Mouse (Mus musculus) spleen, postnatal 4 days (tissue): ENCODE results near the gene Sema3f.

Source experiments
- DNase-seq, 2 experiments: peaks; one replicate each; pipeline ENCODE4 v3.0.0; 2022; ENCODE audit warnings: low spot score in 2 of 2

Gene Sema3f

GRCm38 (mm10) chr9:107709697-107710483 is at the start of gene Sema3f:
Gene Sema3f, minus strand, starts transcription at chr9:107710475.
- peak; percentile 67 to 83 for DNase-seq

GRCm38 (mm10) chr9:107759593-107759992 is 49.3 kb upstream of the Sema3f start:
- no peak for DNase-seq

GRCm38 (mm10) chr9:107750378-107750777 is 40.1 kb upstream of the Sema3f start:
- DNase-seq = no peak

- no peak for DNase-seq
These were observed 37.8 kb upstream of the Sema3f start for GRCm38 (mm10) chr9:107748063-107748462.

GRCm38 (mm10) chr9:107747310-107747709 is 37.0 kb upstream of the Sema3f start:
- DNase-seq = no peak

DNA sequence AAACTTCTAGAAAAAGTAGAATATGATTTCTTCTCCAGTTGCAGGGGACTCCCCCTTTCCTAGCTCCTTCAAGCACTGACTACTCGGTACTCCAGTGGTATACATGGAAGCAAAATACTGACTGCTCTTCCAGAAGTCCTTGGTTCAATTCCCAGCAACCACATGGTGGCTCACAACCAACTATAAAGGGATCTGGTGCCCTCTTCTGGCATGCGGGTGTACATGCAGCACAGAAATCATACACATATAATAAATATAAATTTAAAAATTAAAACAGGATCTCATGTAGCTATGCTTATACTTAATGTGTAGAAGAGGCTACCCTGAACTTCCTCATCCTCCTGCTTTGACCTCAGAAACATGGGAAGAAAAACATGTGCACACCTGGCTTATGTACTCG is 36.4 kb upstream of the Sema3f start:
- no peak for DNase-seq

- no peak for DNase-seq
These were observed 33.8 kb upstream of the Sema3f start for GRCm38 (mm10) chr9:107744061-107744460.

DNA sequence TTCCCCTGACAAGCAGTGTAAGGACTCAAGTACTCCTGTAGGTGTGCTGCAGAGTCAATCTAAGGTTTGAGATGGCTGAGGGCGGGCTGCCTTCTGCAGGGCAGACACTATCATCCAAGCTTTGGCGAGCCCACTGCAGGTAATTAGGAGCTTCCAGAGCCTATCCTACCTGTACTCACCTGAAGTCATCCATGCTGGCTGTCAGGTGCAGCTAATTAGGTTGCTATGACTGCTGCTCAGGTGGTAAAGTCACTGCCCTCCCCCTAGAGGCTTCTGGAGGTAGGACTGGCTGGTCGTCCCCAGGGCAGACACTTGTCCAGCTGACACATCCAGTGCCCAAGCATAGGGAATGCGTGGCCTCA is 28.5 kb upstream of the Sema3f start:
- peak; percentile 32 to 76 for DNase-seq

DNA sequence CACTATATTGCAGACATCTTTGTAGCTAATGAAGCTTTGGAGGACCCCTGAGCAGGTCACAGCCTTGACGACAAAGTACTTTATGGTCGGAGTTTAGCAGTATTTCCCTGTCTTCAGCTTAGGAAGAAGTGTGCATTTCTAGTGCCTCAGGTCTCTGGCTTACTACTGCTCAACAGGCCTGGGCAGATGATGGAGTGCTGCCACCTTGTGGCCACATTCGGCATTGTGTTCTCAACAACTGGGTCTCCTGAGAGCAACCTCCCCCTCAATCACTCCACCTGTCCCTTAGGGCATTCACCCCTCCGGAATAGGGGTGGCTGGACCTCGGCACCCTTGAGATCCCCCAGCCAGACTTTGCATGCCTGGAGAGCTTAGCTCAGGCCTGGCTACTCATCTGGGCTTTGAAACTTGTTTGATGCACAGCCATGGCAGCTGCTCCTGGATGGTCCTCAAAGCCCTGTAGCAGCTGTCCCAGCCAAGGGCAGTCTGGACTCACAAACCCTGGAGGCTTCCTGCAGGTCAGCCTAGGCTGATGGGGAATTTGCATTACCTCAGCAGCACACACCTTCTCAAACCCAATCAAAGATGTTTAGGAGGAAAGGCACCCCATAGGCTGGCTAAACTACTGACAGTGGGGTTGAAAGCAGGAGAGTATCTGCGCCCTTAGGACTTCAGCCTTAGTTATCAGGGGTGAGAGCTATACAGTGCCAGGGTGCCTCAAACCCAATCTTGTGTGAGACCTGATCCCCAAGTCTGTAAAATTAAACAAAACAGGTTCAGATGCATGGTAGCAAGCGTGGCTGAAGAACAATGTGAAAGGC is 28.0 kb upstream of the Sema3f start:
- peak; percentile 80 to 93 for DNase-seq

GRCm38 (mm10) chr9:107736185-107736485 is 25.9 kb upstream of the Sema3f start:
- no peak for DNase-seq

DNA sequence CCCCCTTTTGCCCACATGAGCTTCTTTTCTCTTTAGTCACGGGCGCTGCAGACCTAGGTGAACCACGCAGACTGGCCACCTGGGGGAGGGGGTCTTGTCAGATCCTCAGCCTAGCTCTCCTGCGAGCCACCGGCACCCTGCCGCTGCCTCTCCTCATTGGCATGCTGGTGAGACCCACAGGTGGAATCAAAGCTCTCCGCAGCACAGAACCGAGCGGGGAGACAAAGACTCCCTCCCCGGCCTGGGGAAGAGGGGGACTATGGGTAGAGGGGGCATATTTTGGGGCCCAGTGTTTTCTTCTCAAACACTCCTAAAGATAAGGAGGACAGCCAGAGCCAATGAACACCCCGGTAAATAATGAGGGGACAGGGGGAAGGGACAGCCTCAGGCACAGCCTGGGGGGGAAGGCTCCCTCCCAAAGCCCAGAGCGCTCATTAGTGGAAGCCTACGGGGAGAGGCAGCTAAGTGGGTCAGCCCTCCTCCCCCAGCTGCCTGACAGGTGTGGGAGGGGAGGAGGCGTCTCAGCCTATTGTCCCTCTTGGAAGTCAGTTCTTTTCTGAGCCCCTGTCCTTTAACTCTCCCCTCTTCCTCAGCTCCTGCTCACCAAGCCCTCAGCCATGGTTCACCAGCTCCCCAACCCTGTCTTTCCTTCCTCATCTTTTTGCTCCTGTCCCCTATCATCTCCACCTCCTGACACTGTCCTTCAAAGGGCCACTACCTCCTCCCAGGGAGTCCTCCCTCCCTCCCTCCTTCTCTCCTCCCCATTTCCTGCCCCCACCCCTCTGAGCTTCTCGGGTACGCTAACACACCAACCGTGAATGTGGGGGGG is 25.3 kb upstream of the Sema3f start:
- no peak for DNase-seq

DNA sequence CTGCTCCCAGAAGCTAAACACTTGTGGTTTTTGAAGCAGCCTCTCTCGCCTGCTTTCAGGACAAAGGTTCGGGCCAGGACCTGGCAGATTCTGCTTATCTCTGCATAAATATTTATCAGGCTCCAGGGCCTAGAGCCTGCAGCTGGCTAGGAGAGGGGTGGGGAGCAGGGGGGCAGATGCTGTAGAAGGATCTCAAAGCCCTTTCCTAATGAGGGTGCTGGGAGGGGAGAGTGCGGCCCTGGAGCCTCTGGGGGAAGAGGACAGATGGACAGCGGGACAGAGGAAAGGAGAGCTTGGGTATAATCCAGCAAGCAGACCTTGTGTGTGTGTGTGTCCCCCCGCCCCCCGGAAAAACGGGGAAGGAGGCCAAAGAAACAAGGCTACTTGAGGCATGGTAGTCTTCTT is 24.3 kb upstream of the Sema3f start:
- no peak for DNase-seq

- DNase-seq = no peak
These were observed 19.4 kb upstream of the Sema3f start for GRCm38 (mm10) chr9:107729709-107730108.

DNA sequence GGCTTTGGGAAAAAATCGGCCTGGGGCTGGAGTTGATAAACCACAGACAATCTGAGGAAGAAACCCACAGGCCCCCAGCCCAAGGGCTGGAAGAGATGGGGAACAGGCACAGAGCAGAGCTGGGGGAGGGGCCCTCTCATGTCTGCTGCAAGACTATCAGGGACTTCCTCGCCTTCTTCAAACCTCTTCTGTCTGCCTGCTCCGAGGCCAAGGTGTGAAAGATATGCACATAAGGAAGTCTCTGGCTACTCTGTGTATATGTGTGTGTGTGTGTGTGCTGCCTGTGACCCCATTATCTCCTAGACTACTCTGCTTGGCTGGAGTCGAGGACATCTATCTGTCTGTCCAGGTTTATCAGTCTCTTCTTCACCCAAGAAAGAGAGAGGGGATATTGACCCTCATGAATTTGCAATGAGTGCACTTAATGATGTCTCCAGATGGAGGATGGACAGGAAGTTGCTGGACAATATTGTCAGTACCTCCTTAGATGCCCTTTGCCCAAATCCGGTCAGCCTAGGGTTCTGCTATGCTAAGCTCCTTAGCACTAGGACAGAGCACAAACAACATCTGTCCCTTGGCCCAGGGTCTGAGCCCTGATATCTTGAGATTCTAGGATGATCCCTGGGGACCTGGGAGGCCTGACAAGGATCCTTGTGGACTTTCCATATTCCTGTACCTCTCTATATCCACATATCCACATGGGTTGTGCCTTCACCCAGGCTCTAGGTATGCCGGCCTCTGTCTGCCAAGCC is 18.8 kb upstream of the Sema3f start:
- no peak for DNase-seq

DNA sequence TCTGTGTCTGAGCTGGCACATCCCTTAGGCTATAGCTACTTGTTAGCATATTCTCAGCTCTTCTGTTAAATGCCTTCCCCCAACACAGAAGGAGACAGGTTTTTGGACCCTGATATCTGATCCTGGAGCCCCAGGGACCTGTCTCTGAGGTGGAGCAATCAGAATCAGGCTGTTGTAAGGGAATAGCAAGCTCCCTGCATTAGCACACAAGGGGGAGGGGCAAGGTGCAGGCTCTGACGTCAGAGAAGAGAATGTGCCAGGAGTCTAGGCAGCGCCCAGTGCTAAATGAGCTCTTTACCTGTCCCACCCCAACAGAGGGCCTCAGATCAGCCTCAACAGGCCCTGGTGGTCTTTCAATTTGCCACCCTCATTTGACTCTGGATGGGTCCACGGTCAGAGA is 16.8 kb upstream of the Sema3f start:
- DNase-seq = no peak

GRCm38 (mm10) chr9:107724796-107725195 is 14.5 kb upstream of the Sema3f start:
- no peak for DNase-seq

- DNase-seq = no peak
These were observed 13.7 kb upstream of the Sema3f start for GRCm38 (mm10) chr9:107723794-107724531.

DNA sequence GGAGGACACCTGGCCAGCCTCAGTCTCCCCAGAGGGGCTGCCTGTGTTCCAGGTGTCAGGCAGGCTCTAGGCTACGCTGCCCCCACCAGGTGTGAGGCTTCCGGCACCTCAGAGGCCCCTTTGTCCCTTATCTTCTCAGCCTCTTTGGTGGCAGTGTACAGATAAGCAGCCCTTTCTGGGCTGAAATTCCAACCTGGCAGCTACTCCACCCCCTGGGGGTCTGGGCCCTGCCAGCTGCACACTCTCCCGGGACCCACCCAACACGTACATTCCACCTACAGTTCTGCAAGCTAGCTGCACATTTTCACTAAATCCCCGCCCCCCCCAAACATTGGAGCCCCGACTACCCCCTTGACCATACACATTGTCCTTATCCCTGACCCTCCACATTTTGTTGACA is 13.0 kb upstream of the Sema3f start:
- no peak for DNase-seq

DNA sequence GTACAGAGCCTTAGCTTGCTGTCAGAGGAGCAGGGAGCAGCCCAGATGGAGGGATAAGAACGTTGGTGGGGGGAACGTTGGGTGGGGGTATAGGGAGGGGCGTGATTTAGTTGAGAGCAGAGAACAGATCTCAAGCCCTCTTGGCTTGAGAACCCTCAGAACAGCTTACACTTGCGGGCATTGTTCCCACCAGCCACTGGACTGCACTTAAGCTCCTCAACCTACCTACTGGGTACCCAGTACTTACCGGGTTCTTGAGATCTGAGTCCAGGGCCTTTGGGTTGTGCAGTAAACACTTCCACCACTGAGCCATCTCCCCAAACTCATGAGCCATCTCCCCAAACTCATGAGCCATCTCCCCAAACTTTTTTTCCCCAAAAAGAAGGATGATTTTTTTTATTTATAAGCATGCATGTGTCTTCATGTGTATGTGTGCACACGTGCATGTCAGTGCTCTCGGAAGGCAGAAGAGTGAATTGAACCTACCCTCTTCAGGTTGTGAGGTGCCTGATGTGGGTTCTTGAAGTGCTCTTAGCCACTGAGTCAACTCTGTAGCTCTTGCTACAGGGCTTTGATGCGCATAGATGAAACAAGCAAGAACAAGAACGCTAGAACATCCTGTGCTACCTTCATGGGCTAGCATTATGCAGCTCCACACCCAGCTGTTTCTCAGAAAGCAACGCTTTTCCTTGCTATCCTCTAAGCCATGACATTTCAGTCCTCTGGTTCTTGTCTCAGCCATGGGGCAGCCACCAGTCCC is 8.7 kb upstream of the Sema3f start:
- DNase-seq = no peak

GRCm38 (mm10) chr9:107716951-107717350 is 6.7 kb upstream of the Sema3f start:
- DNase-seq = no peak
